Mouse (Mus musculus) neural tube, embryonic 13.5 days (tissue): Measurements from ENCODE around the gene Col7a1. TPM values are rescaled to one million over a fixed set of nuclear protein-coding genes. Genes with fewer than 3 reads are reported as not detected.

Experiments
- ATAC-seq: fragments of 200-750 bp; cut with Nextera tagmentation; 2 replicates; pipeline ENCODE4 v1.8.0; 2017; ENCODE audit warnings: low read depth, mild to moderate bottlenecking, moderate TSS enrichment, moderate library complexity
- H3K27ac ChIP-seq: fragments of 300-500 bp; sonication (generic); replicated peaks from 2 replicates; pipeline ENCODE4 v1.5.1; 2015; ENCODE audit warnings: moderate library complexity, mild to moderate bottlenecking, inconsistent platforms
- H3K27me3 ChIP-seq: fragments of 300-500 bp; sonication (generic); 2 replicates; pipeline ENCODE4 v1.6.1; 2015; ENCODE audit warnings: mild to moderate bottlenecking, inconsistent platforms
- H3K36me3 ChIP-seq: fragments of 300-500 bp; sonication (generic); 2 replicates; pipeline ENCODE4 v1.6.1; 2015; ENCODE audit warnings: mild to moderate bottlenecking, inconsistent platforms
- H3K4me1 ChIP-seq: fragments of 300-500 bp; sonication (generic); replicated peaks from 2 replicates; pipeline ENCODE4 v1.6.1; 2015; ENCODE audit warnings: inconsistent platforms
- H3K4me2 ChIP-seq: fragments of 300-500 bp; sonication (generic); 2 replicates; pipeline ENCODE4 v1.6.1; 2015; ENCODE audit warnings: inconsistent platforms, mild to moderate bottlenecking, moderate library complexity
- H3K4me3 ChIP-seq: fragments of 300-500 bp; sonication (generic); 2 replicates; pipeline ENCODE4 v1.5.1; 2015; ENCODE audit warnings: mild to moderate bottlenecking, inconsistent platforms
- H3K9ac ChIP-seq: fragments of 300-500 bp; sonication (generic); 2 replicates; pipeline ENCODE4 v1.6.1; 2015; ENCODE audit warnings: moderate library complexity, mild to moderate bottlenecking, inconsistent platforms
- H3K9me3 ChIP-seq: fragments of 300-500 bp; sonication (generic); 2 replicates; pipeline ENCODE4 v1.6.1; 2016; ENCODE audit warnings: inconsistent platforms
- WGBS: fragments of 180-500 bp; shearing (Covaris S2); methylation state at CpG from one replicate; pipeline ENCODE4 v1.1.7; 2015; 5-methylcytosine and 5-hydroxymethylcytosine counted together
- polyA plus RNA-seq: library from polyadenylated mRNA; unstranded; fragments of >200 nt; fragmentation: Nextera tagmentation; extraction: Ambion mirVana; gene quantifications from 2 replicates; pipeline ENCODE4 v1.2.1, GENCODE M21; 2015

The Col7a1 gene
- polyA plus RNA-seq, 1 experiment from 2014 or later = 2.2 TPM

GRCm38 (mm10) chr9:108949231-108949966 lies 4.0 kb upstream of the Col7a1 start:
- WGBS = 88% methylated on average over 13 of the region's 13 CpGs

DNA sequence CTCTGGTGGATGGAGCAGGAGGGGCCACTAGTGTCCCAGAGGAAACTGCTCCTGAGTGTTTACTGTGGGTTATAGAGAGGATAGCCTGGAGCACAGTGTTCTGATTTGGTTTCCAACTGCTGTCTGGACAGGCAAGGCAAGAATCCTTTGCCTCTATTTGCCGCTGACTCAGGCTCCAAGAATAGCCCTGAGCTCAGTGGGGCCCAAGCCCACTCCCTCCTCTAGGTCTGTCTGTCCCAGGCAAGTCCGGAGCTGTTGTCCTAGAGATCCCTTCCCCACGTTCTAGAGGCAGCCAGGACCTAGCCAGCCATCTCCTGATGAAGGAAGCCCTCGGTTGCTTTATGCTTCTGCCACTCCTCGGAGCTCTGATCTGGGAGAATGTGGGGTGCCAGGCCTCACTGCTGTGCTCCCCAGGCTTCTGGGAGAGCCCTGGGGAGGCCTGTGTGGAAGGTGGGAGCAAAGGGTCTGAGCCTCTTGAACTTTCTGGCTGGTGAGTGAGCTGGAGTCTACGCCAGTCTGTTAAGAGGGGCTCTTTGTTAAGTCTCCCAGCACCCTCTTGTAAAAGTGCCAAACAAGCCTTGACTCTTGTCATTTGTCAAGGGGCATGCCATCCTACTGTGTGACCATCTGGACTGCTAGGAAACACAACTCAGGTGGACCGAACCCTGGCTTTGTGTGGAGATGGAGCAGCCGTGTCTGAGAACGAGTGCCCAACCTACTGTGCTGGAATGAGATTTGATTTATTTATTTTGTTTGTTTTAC lies 3.2 kb upstream of the Col7a1 start:
- Histone ChIP-seq H3K4me3 (no peak overlapping the region), H3K27me3 (peaks cover 28% of the 10 kb centered on the region), H3K36me3 (peaks cover 61% of the 10 kb centered on the region), H3K9me3 (no peaks in the 10 kb centered on the region), H3K4me2 (no peak overlapping the region), H3K9ac (no peak overlapping the region), H3K27ac (0 out of 2 replicates have a peak overlapping the region, but pooled peaks have one; percentile 18), H3K4me1 (peaks cover 3% of the 10 kb centered on the region; the same call in 1 of the 2 replicates)
- WGBS = 85% methylated on average over 9 of the region's 9 CpGs
- no peak for ATAC-seq

More at GRCm38 (mm10) chr9:108949231-108949966, 4.0 kb upstream of the Col7a1 start:
- Histone ChIP-seq H3K36me3 (peaks cover 68% of the 10 kb centered on the region), H3K9me3 (no peaks in the 10 kb centered on the region), H3K4me3 (no peak overlapping the region), H3K9ac (no peak overlapping the region), H3K4me2 (no peak overlapping the region), H3K27ac (peak overlapping the region; percentile 9; the same call in 1 of the 2 replicates), H3K4me1 (peaks cover 3% of the 10 kb centered on the region; the same call in 1 of the 2 replicates), H3K27me3 (peaks cover 26% of the 10 kb centered on the region)
- ATAC-seq = no peak

- no peak for ATAC-seq
- Histone ChIP-seq H3K9me3 (no peaks in the 10 kb centered on the region), H3K4me1 (no peaks in the 10 kb centered on the region; the same call in 1 of the 2 replicates), H3K4me2 (no peak overlapping the region), H3K36me3 (peaks cover 10% of the 10 kb centered on the region), H3K4me3 (no peak overlapping the region), H3K9ac (no peak overlapping the region), H3K27me3 (peaks cover 28% of the 10 kb centered on the region), H3K27ac (no peak overlapping the region)
- WGBS = 87% methylated on average over 11 of the region's 11 CpGs
Measured at GRCm38 (mm10) chr9:108955241-108955640, 1.9 kb downstream of the Col7a1 start.

DNA sequence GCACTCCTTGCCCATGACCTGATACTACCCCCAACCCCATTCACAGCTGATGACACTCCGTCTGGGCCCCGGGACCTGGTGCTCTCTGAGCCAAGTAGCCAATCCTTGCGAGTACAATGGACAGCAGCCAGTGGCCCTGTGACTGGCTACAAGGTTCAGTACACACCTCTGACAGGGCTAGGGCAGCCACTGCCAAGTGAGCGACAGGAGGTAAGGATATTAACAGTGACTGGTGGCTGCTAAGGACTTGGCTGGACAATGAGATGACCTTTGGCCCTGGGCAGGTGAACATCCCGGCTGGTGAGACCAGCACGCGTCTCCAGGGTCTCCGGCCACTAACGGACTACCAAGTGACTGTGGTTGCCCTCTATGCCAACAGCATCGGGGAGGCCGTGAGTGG lies 2.5 kb downstream of the Col7a1 start:
- peaks cover 28% of the 10 kb centered on the region for H3K27me3 ChIP-seq
- H3K4me3 ChIP-seq = no peak overlapping the region
- no peak overlapping the region for H3K4me2 ChIP-seq
- ATAC-seq = no peak
- H3K9ac ChIP-seq = no peak overlapping the region
- H3K27ac ChIP-seq = no peak overlapping the region
- peaks cover 4% of the 10 kb centered on the region for H3K36me3 ChIP-seq
- no peaks in the 10 kb centered on the region; the same call in 1 of the 2 replicates for H3K4me1 ChIP-seq
- WGBS = 90% methylated on average over 11 of the region's 11 CpGs
- H3K9me3 ChIP-seq = no peaks in the 10 kb centered on the region

- no peak for ATAC-seq
- no peak overlapping the region for H3K27ac ChIP-seq
- H3K4me1 ChIP-seq = no peaks in the 10 kb centered on the region
- no peaks in the 10 kb centered on the region for H3K27me3 ChIP-seq
- no peaks in the 10 kb centered on the region for H3K9me3 ChIP-seq
- WGBS = 75% methylated on average over 3 of the region's 3 CpGs
- no peaks in the 10 kb centered on the region for H3K36me3 ChIP-seq
- no peak overlapping the region for H3K4me2 ChIP-seq
- no peak overlapping the region for H3K9ac ChIP-seq
- no peak overlapping the region for H3K4me3 ChIP-seq
Measured at GRCm38 (mm10) chr9:108963577-108963976, 10.2 kb downstream of the Col7a1 start.

- H3K9ac ChIP-seq = no peak overlapping the region
- no peaks in the 10 kb centered on the region for H3K36me3 ChIP-seq
- H3K27me3 ChIP-seq = no peaks in the 10 kb centered on the region
- H3K9me3 ChIP-seq = no peaks in the 10 kb centered on the region
- no peak overlapping the region for H3K4me2 ChIP-seq
- H3K4me3 ChIP-seq = no peak overlapping the region
- no peak for ATAC-seq
- H3K27ac ChIP-seq = no peak overlapping the region
- H3K4me1 ChIP-seq = no peaks in the 10 kb centered on the region
- 82% methylated on average over 6 of the region's 6 CpGs for WGBS
Measured at GRCm38 (mm10) chr9:108964338-108964737, 11.0 kb downstream of the Col7a1 start.

- no peaks in the 10 kb centered on the region for H3K27me3 ChIP-seq
- H3K4me3 ChIP-seq = no peak overlapping the region
- no peaks in the 10 kb centered on the region for H3K9me3 ChIP-seq
- no peak overlapping the region for H3K4me2 ChIP-seq
- H3K27ac ChIP-seq = no peak overlapping the region
- no peaks in the 10 kb centered on the region for H3K36me3 ChIP-seq
- no peak overlapping the region for H3K9ac ChIP-seq
- no peaks in the 10 kb centered on the region for H3K4me1 ChIP-seq
- no peak for ATAC-seq
- 87% methylated on average over 8 of the region's 8 CpGs for WGBS
Measured at GRCm38 (mm10) chr9:108970623-108971022, 17.2 kb downstream of the Col7a1 start.

DNA sequence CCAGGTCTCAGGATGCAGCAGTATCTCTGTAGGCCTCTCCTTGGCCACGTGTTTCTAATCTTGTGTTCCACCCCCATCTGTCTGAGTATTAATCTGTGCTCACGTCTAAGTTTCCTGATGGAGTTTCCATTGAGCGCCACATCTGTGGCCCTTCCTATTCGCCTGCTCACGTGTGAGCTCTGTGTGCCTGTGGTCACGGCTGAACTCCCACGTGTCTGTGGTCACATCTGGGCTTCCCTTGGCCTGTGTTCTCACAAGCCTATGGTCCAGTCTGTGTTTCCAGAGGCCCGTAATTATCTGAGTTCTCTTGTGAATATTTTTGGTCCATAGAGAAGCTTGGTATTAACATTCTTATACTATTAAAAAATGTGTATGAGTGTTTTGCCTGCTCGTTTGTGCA lies 23.1 kb downstream of the Col7a1 start:
- H3K9me3 ChIP-seq = no peaks in the 10 kb centered on the region
- H3K9ac ChIP-seq = no peak overlapping the region
- no peak overlapping the region for H3K27ac ChIP-seq
- H3K27me3 ChIP-seq = no peaks in the 10 kb centered on the region
- WGBS = 81% methylated on average over 9 of the region's 9 CpGs
- H3K4me3 ChIP-seq = no peak overlapping the region
- no peak overlapping the region for H3K4me2 ChIP-seq
- H3K4me1 ChIP-seq = no peaks in the 10 kb centered on the region
- ATAC-seq = no peak
- H3K36me3 ChIP-seq = no peaks in the 10 kb centered on the region

GRCm38 (mm10) chr9:108977966-108978365 lies 24.6 kb downstream of the Col7a1 start:
- Histone ChIP-seq H3K36me3 (no peaks in the 10 kb centered on the region), H3K27ac (no peak overlapping the region), H3K27me3 (no peaks in the 10 kb centered on the region), H3K9me3 (no peaks in the 10 kb centered on the region), H3K4me1 (no peaks in the 10 kb centered on the region), H3K4me3 (no peak overlapping the region), H3K9ac (no peak overlapping the region), H3K4me2 (no peak overlapping the region)
- no peak for ATAC-seq
- 83% methylated on average over 7 of the region's 7 CpGs for WGBS

- no peak for ATAC-seq
- H3K36me3 ChIP-seq = no peaks in the 10 kb centered on the region
- WGBS = 77% methylated on average over 8 of the region's 8 CpGs
- H3K4me3 ChIP-seq = no peak overlapping the region
- no peak overlapping the region for H3K27ac ChIP-seq
- no peaks in the 10 kb centered on the region for H3K4me1 ChIP-seq
- no peaks in the 10 kb centered on the region for H3K9me3 ChIP-seq
- H3K9ac ChIP-seq = no peak overlapping the region
- H3K27me3 ChIP-seq = no peaks in the 10 kb centered on the region
- no peak overlapping the region for H3K4me2 ChIP-seq
Measured at GRCm38 (mm10) chr9:108982498-108982897, 29.1 kb downstream of the Col7a1 start.

DNA sequence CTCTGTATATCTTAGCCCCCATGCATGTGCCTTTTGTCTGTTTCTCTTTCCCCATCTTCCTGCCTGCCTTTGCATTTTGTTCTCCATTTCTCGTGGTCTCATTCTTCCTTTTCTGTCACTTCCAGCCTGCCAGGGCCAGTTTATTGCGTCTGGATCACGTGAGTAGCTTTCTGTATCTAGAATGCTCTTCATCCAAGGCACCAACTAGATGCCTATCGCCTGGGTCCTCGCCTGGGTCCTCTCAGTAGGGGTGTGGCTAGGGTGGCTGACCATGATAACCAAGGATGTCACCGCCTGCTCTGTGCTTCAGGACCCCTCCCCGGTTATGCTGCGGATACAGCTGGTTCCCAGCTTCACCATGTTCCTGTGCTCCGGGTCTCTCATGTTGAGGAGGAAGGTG lies 29.8 kb downstream of the Col7a1 start:
- no peaks in the 10 kb centered on the region for H3K4me1 ChIP-seq
- H3K9ac ChIP-seq = no peak overlapping the region
- H3K4me3 ChIP-seq = no peak overlapping the region
- no peak for ATAC-seq
- 78% methylated on average over 9 of the region's 9 CpGs for WGBS
- no peaks in the 10 kb centered on the region for H3K36me3 ChIP-seq
- no peak overlapping the region for H3K4me2 ChIP-seq
- H3K27me3 ChIP-seq = no peaks in the 10 kb centered on the region
- H3K27ac ChIP-seq = no peak overlapping the region
- no peaks in the 10 kb centered on the region for H3K9me3 ChIP-seq

DNA sequence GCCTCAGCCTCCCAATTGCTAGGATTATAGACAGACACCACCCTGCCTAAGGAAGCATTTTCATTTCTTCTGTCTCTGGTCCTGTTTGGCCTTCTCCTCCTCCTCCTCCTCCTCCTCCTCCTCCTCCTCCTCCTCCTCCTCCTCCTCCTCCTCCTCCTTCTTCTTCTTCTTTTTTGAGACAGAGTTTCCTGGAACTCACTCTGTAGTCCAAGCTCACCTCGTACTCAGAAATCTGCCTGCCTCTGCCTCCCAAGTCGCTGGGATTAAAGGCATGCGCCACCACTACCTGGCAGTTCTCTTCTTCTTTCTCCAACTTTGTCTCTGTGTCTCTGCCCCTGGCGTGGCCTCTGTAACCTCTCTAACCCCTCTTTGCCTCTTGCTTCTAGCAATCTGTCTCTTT lies 32.3 kb downstream of the Col7a1 start, which contains the start of gene Ucn2:
Gene Ucn2 (plus strand): TSS at position 301 of the 400 bp plus-strand sequence.
- no peaks in the 10 kb centered on the region for H3K4me1 ChIP-seq
- no peak within 1 kb of the TSS for H3K9ac ChIP-seq
- no peak within 1 kb of the TSS for H3K27ac ChIP-seq
- no peaks in the 10 kb centered on the region for H3K9me3 ChIP-seq
- H3K36me3 ChIP-seq = no peaks in the 10 kb centered on the region
- H3K27me3 ChIP-seq = no peaks in the 10 kb centered on the region
- H3K4me2 ChIP-seq = no peak within 1 kb of the TSS
- WGBS = 83% methylated on average over 3 of the region's 4 CpGs
- no peak within 1 kb of the TSS for H3K4me3 ChIP-seq
- ATAC-seq = no peak
